Mouse (Mus musculus): ENCODE data around the gene Ppp1r13l. TPM values are rescaled to one million over a fixed set of nuclear protein-coding genes. Genes with fewer than 3 reads are reported as not detected.

Gene Ppp1r13l
- polyA plus RNA-seq, 2 experiments = 15.3 to 33.8 TPM

- ATAC-seq (ENCODE audit: low FRiP score, low read depth) (peak; percentile 9; the same call in 1 of the 2 replicates), DNase-seq (ENCODE audit: low spot score) (no peak)
- no peak for TF ChIP-seq POLR2A (IDR thresholded peaks at IDR 0.05; ENCODE audit: borderline replicate concordance, extremely low read depth, insufficient read depth, insufficient read length)
- Histone ChIP-seq H3K36me3 (ENCODE audit: control insufficient read depth, insufficient read depth, low read length) (peaks cover 1% of the 10 kb centered on the region; the same call in 1 of the 2 replicates), H3K9ac (ENCODE audit: low read depth, low read length, severe bottlenecking) (peak overlapping the region; percentile 55), H3K4me3 (replicated peaks; ENCODE audit: low read length) (peak overlapping the region; percentile 46), H3K4me1 (ENCODE audit: control insufficient read depth, insufficient read depth, low read length) (peaks cover 23% of the 10 kb centered on the region), H3K9me3 (ENCODE audit: control insufficient read depth, low read length) (no peaks in the 10 kb centered on the region), H3K4me2 (replicated peaks; ENCODE audit: low read depth, low read length, severe bottlenecking) (peak overlapping the region; percentile 91), H3K27me3 (ENCODE audit: control insufficient read depth, insufficient read depth, low read length) (peaks cover 7% of the 10 kb centered on the region; the same call in 1 of the 2 replicates), H3K27ac (replicated peaks; ENCODE audit: low read depth, low read length) (no peak overlapping the region)
- 1% methylated on average over 39 of the region's 41 CpGs for WGBS
Observed at GRCm38 (mm10) chr7:19341761-19342409, 17.7 kb upstream of the Ppp1r13l start.

DNA sequence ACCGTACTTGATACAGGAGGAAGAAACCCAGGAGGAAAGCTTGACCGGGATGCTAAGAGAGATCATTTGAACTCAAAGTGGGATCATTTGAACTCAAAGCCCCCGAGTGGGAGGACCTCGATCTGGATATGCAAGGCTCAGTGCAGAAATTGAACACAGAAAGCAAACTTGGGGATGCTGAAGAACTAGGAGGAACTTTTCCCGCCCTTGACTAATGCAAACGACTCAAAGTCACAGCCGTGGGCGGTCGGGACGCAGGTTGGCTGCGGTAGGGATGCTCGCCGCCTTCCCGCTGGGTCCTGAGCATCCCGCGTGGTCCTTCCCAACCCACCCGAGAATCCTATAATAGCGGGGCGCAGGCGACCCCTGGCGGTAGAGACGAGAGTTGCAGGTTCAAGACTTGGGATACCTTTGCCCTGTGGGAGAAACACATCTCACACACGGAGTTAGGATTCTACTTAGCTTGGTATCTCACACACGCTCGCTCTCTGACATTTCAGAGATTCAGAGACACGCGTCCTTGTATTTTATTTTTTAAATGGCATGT is 17.0 kb upstream of the Ppp1r13l start:
- no peak overlapping the region for H3K27ac ChIP-seq (replicated peaks; ENCODE audit: low read depth, low read length)
- no peak for TF ChIP-seq POLR2A (IDR thresholded peaks at IDR 0.05; ENCODE audit: borderline replicate concordance, extremely low read depth, insufficient read depth, insufficient read length)
- WGBS = under 1% methylated on average over 27 of the region's 27 CpGs
- no peaks in the 10 kb centered on the region for H3K9me3 ChIP-seq (ENCODE audit: control insufficient read depth, low read length)
- DNase-seq (ENCODE audit: low spot score) = peak; percentile 83
- peaks cover 23% of the 10 kb centered on the region for H3K4me1 ChIP-seq (ENCODE audit: control insufficient read depth, insufficient read depth, low read length)
- ATAC-seq (ENCODE audit: low FRiP score, low read depth) = peak; percentile 9; the same call in 1 of the 2 replicates
- peak overlapping the region; percentile 46 for H3K4me3 ChIP-seq (replicated peaks; ENCODE audit: low read length)
- peak overlapping the region; percentile 91 for H3K4me2 ChIP-seq (replicated peaks; ENCODE audit: low read depth, low read length, severe bottlenecking)
- peak overlapping the region; percentile 55 for H3K9ac ChIP-seq (ENCODE audit: low read depth, low read length, severe bottlenecking)
- peaks cover 7% of the 10 kb centered on the region; the same call in 1 of the 2 replicates for H3K27me3 ChIP-seq (ENCODE audit: control insufficient read depth, insufficient read depth, low read length)
- peaks cover 3% of the 10 kb centered on the region; the same call in 1 of the 2 replicates for H3K36me3 ChIP-seq (ENCODE audit: control insufficient read depth, insufficient read depth, low read length)

- Histone ChIP-seq H3K9ac (ENCODE audit: low read depth, low read length, severe bottlenecking) (no peak overlapping the region), H3K4me1 (ENCODE audit: control insufficient read depth, insufficient read depth, low read length) (peaks cover 23% of the 10 kb centered on the region), H3K4me2 (replicated peaks; ENCODE audit: low read depth, low read length, severe bottlenecking) (no peak overlapping the region), H3K36me3 (ENCODE audit: control insufficient read depth, insufficient read depth, low read length) (peaks cover 9% of the 10 kb centered on the region), H3K27me3 (ENCODE audit: control insufficient read depth, insufficient read depth, low read length) (peaks cover 7% of the 10 kb centered on the region; the same call in 1 of the 2 replicates), H3K4me3 (replicated peaks; ENCODE audit: low read length) (no peak overlapping the region), H3K27ac (replicated peaks; ENCODE audit: low read depth, low read length) (no peak overlapping the region), H3K9me3 (ENCODE audit: control insufficient read depth, low read length) (no peaks in the 10 kb centered on the region)
- no peak for TF ChIP-seq POLR2A (IDR thresholded peaks at IDR 0.05; ENCODE audit: borderline replicate concordance, extremely low read depth, insufficient read depth, insufficient read length)
- 1% methylated on average over 11 of the region's 11 CpGs for WGBS
- ATAC-seq (ENCODE audit: low FRiP score, low read depth) = no peak
- peak; percentile 86 for DNase-seq (ENCODE audit: low spot score)
Observed at GRCm38 (mm10) chr7:19343210-19343808, 16.2 kb upstream of the Ppp1r13l start.

- peak; percentile 21 for DNase-seq (ENCODE audit: low spot score)
- peaks cover 19% of the 10 kb centered on the region for H3K36me3 ChIP-seq (ENCODE audit: control insufficient read depth, insufficient read depth, low read length)
- H3K27ac ChIP-seq (replicated peaks; ENCODE audit: low read depth, low read length) = peak within 1 kb of the TSS; percentile 81
- H3K4me1 ChIP-seq (ENCODE audit: control insufficient read depth, insufficient read depth, low read length) = peaks cover 23% of the 10 kb centered on the region
- H3K4me2 ChIP-seq (replicated peaks; ENCODE audit: low read depth, low read length, severe bottlenecking) = peak within 1 kb of the TSS; percentile 88
- H3K4me3 ChIP-seq (replicated peaks; ENCODE audit: low read length) = peak within 1 kb of the TSS; percentile 60
- TF ChIP-seq POLR2A (IDR thresholded peaks at IDR 0.05; ENCODE audit: borderline replicate concordance, extremely low read depth, insufficient read depth, insufficient read length) = no peak
- H3K9me3 ChIP-seq (ENCODE audit: control insufficient read depth, low read length) = no peaks in the 10 kb centered on the region
- 25% methylated on average over 12 of the region's 12 CpGs for WGBS
- H3K9ac ChIP-seq (ENCODE audit: low read depth, low read length, severe bottlenecking) = peak within 1 kb of the TSS; percentile 66
- H3K27me3 ChIP-seq (ENCODE audit: control insufficient read depth, insufficient read depth, low read length) = peaks cover 7% of the 10 kb centered on the region; the same call in 1 of the 2 replicates
- no peak for ATAC-seq (ENCODE audit: low FRiP score, low read depth)
Observed at GRCm38 (mm10) chr7:19344237-19344847, 15.2 kb upstream of the Ppp1r13l start, which contains the start of gene Ercc1. TSS of gene Ercc1 (plus strand) at chr7:19344778.

GRCm38 (mm10) chr7:19344938-19345471 is 14.5 kb upstream of the Ppp1r13l start:
- H3K9ac ChIP-seq (ENCODE audit: low read depth, low read length, severe bottlenecking) = peak overlapping the region; percentile 66
- H3K36me3 ChIP-seq (ENCODE audit: control insufficient read depth, insufficient read depth, low read length) = peaks cover 26% of the 10 kb centered on the region
- peaks cover 23% of the 10 kb centered on the region for H3K4me1 ChIP-seq (ENCODE audit: control insufficient read depth, insufficient read depth, low read length)
- peak overlapping the region; percentile 60 for H3K4me3 ChIP-seq (replicated peaks; ENCODE audit: low read length)
- WGBS = 0% methylated on average over 31 of the region's 31 CpGs
- peak overlapping the region; percentile 81 for H3K27ac ChIP-seq (replicated peaks; ENCODE audit: low read depth, low read length)
- DNase-seq (ENCODE audit: low spot score) = peak; percentile 99
- peak overlapping the region; percentile 88 for H3K4me2 ChIP-seq (replicated peaks; ENCODE audit: low read depth, low read length, severe bottlenecking)
- H3K27me3 ChIP-seq (ENCODE audit: control insufficient read depth, insufficient read depth, low read length) = peaks cover 7% of the 10 kb centered on the region; the same call in 1 of the 2 replicates
- ATAC-seq (ENCODE audit: low FRiP score, low read depth) = peak; percentile 94
- H3K9me3 ChIP-seq (ENCODE audit: control insufficient read depth, low read length) = no peaks in the 10 kb centered on the region
- TF ChIP-seq POLR2A (IDR thresholded peaks at IDR 0.05; ENCODE audit: borderline replicate concordance, extremely low read depth, insufficient read depth, insufficient read length) = peak; percentile 56; the same call in 1 of the 2 replicates

All from limb, embryonic 14.5 days (tissue).